Mouse (Mus musculus): Measurements from ENCODE around the gene Tmem203. TPM values are rescaled to one million over a fixed set of nuclear protein-coding genes. Genes with fewer than 3 reads are reported as not detected.

Gene Tmem203
- total RNA-seq, 1 experiment from 2014 or later: 6.9 TPM

GRCm38 (mm10) chr2:25258887-25259286 is 3.6 kb downstream of the Tmem203 start:
- no peak for ATAC-seq (ENCODE audit: extremely low read depth, insufficient number of reproducible peaks, low FRiP score, poor library complexity, severe bottlenecking)

GRCm38 (mm10) chr2:25261870-25262269 is 6.6 kb downstream of the Tmem203 start:
- no peak; the same call in 1 of the 2 replicates for ATAC-seq (ENCODE audit: extremely low read depth, insufficient number of reproducible peaks, low FRiP score, poor library complexity, severe bottlenecking)

GRCm38 (mm10) chr2:25262291-25262767 is 7.1 kb downstream of the Tmem203 start, which contains the start of gene Tprn:
Tprn (plus strand) TSS chr2:25262618.
- ATAC-seq (ENCODE audit: extremely low read depth, insufficient number of reproducible peaks, low FRiP score, poor library complexity, severe bottlenecking): peak; percentile 98

GRCm38 (mm10) chr2:25262795-25263622 is 7.8 kb downstream of the Tmem203 start:
- ATAC-seq (ENCODE audit: extremely low read depth, insufficient number of reproducible peaks, low FRiP score, poor library complexity, severe bottlenecking): no peak

- ATAC-seq (ENCODE audit: extremely low read depth, insufficient number of reproducible peaks, low FRiP score, poor library complexity, severe bottlenecking): no peak
These were observed 8.5 kb downstream of the Tmem203 start for GRCm38 (mm10) chr2:25263623-25264285.

- ATAC-seq (ENCODE audit: extremely low read depth, insufficient number of reproducible peaks, low FRiP score, poor library complexity, severe bottlenecking): no peak
These were observed 9.0 kb downstream of the Tmem203 start for GRCm38 (mm10) chr2:25264286-25264660.

GRCm38 (mm10) chr2:25264851-25265250 is 9.6 kb downstream of the Tmem203 start:
- no peak for ATAC-seq (ENCODE audit: extremely low read depth, insufficient number of reproducible peaks, low FRiP score, poor library complexity, severe bottlenecking)

GRCm38 (mm10) chr2:25265897-25266656 is 10.8 kb downstream of the Tmem203 start:
- ATAC-seq (ENCODE audit: extremely low read depth, insufficient number of reproducible peaks, low FRiP score, poor library complexity, severe bottlenecking): no peak

GRCm38 (mm10) chr2:25266720-25267119 is 11.5 kb downstream of the Tmem203 start:
- no peak for ATAC-seq (ENCODE audit: extremely low read depth, insufficient number of reproducible peaks, low FRiP score, poor library complexity, severe bottlenecking)

GRCm38 (mm10) chr2:25267241-25267640 is 12.0 kb downstream of the Tmem203 start:
- no peak for ATAC-seq (ENCODE audit: extremely low read depth, insufficient number of reproducible peaks, low FRiP score, poor library complexity, severe bottlenecking)

- ATAC-seq (ENCODE audit: extremely low read depth, insufficient number of reproducible peaks, low FRiP score, poor library complexity, severe bottlenecking): no peak
These were observed 12.6 kb downstream of the Tmem203 start for GRCm38 (mm10) chr2:25267746-25268309.

- ATAC-seq (ENCODE audit: extremely low read depth, insufficient number of reproducible peaks, low FRiP score, poor library complexity, severe bottlenecking): peak; percentile 91
These were observed 16.7 kb downstream of the Tmem203 start, which contains the start of the genes Ssna1 and Anapc2 for GRCm38 (mm10) chr2:25271827-25272511. Ssna1 (minus strand) TSS chr2:25272438. Anapc2 (plus strand) TSS chr2:25272478.

GRCm38 (mm10) chr2:25272515-25272914 is 17.3 kb downstream of the Tmem203 start:
- no peak for ATAC-seq (ENCODE audit: extremely low read depth, insufficient number of reproducible peaks, low FRiP score, poor library complexity, severe bottlenecking)

- ATAC-seq (ENCODE audit: extremely low read depth, insufficient number of reproducible peaks, low FRiP score, poor library complexity, severe bottlenecking): no peak
These were observed 17.8 kb downstream of the Tmem203 start for GRCm38 (mm10) chr2:25273010-25273409.

GRCm38 (mm10) chr2:25278928-25279882 is 24.0 kb downstream of the Tmem203 start:
- ATAC-seq (ENCODE audit: extremely low read depth, insufficient number of reproducible peaks, low FRiP score, poor library complexity, severe bottlenecking): peak; percentile 75

- no peak for ATAC-seq (ENCODE audit: extremely low read depth, insufficient number of reproducible peaks, low FRiP score, poor library complexity, severe bottlenecking)
These were observed 30.3 kb downstream of the Tmem203 start for GRCm38 (mm10) chr2:25285551-25285950.

- ATAC-seq (ENCODE audit: extremely low read depth, insufficient number of reproducible peaks, low FRiP score, poor library complexity, severe bottlenecking): no peak
These were observed 31.1 kb downstream of the Tmem203 start for GRCm38 (mm10) chr2:25286314-25286713.

All from neutrophil, adult 5-6 weeks (primary cell).